Mouse (Mus musculus): ENCODE measurements at regions not wholly inside any gene's neighbourhood (a gene's known extent, or its start where the extent isn't known, plus 50 kb on each side); places are given as distances from the start of the nearest gene placed in this dataset.

- no peaks in the 10 kb centered on the region for H3K36me3 ChIP-seq (replicated peaks; ENCODE audit: control insufficient read depth, insufficient read depth, low read depth, low read length)
- H3K4me1 ChIP-seq (ENCODE audit: control insufficient read depth, insufficient read depth, low read length), result no peaks in the 10 kb centered on the region
- DNase-seq (ENCODE audit: low spot score), result no peak
- WGBS, result 90% methylated on average over 1 of the region's 1 CpGs
- no peak overlapping the region for H3K4me3 ChIP-seq (ENCODE audit: low read depth, low read length)
- H3K27me3 ChIP-seq (ENCODE audit: control insufficient read depth, insufficient read depth, low read length), result no peaks in the 10 kb centered on the region
- no peak for ATAC-seq (replicated peaks; ENCODE audit: insufficient number of reproducible peaks, low FRiP score, low TSS enrichment, low read depth)
- no peak overlapping the region for H3K9ac ChIP-seq (replicated peaks; ENCODE audit: low read length)
- H3K4me2 ChIP-seq (ENCODE audit: low read depth, low read length), result no peak overlapping the region
- H3K9me3 ChIP-seq (replicated peaks; ENCODE audit: control insufficient read depth, low read length), result no peaks in the 10 kb centered on the region
- H3K27ac ChIP-seq (replicated peaks; ENCODE audit: low read depth, low read length), result no peak overlapping the region
Observed at GRCm38 (mm10) chr10:45822251-45822650, 244.6 kb downstream of the Hace1 start.

GRCm38 (mm10) chr10:45823612-45824011 lies 246.0 kb downstream of the Hace1 start:
- H3K27ac ChIP-seq (replicated peaks; ENCODE audit: low read depth, low read length), result no peak overlapping the region
- H3K9me3 ChIP-seq (replicated peaks; ENCODE audit: control insufficient read depth, low read length), result no peaks in the 10 kb centered on the region
- H3K4me1 ChIP-seq (ENCODE audit: control insufficient read depth, insufficient read depth, low read length), result no peaks in the 10 kb centered on the region
- H3K27me3 ChIP-seq (ENCODE audit: control insufficient read depth, insufficient read depth, low read length), result no peaks in the 10 kb centered on the region
- H3K4me3 ChIP-seq (ENCODE audit: low read depth, low read length), result no peak overlapping the region
- ATAC-seq (replicated peaks; ENCODE audit: insufficient number of reproducible peaks, low FRiP score, low TSS enrichment, low read depth), result no peak
- WGBS, result 86% methylated on average over 2 of the region's 2 CpGs
- no peaks in the 10 kb centered on the region for H3K36me3 ChIP-seq (replicated peaks; ENCODE audit: control insufficient read depth, insufficient read depth, low read depth, low read length)
- DNase-seq (ENCODE audit: low spot score), result no peak
- H3K9ac ChIP-seq (replicated peaks; ENCODE audit: low read length), result no peak overlapping the region
- H3K4me2 ChIP-seq (ENCODE audit: low read depth, low read length), result no peak overlapping the region

- 92% methylated on average over 2 of the region's 2 CpGs for WGBS
- Histone ChIP-seq H3K27ac (replicated peaks; ENCODE audit: low read depth, low read length) (no peak overlapping the region), H3K4me2 (ENCODE audit: low read depth, low read length) (no peak overlapping the region), H3K9ac (replicated peaks; ENCODE audit: low read length) (no peak overlapping the region), H3K4me1 (ENCODE audit: control insufficient read depth, insufficient read depth, low read length) (no peaks in the 10 kb centered on the region), H3K36me3 (replicated peaks; ENCODE audit: control insufficient read depth, insufficient read depth, low read depth, low read length) (no peaks in the 10 kb centered on the region), H3K4me3 (ENCODE audit: low read depth, low read length) (no peak overlapping the region), H3K27me3 (ENCODE audit: control insufficient read depth, insufficient read depth, low read length) (no peaks in the 10 kb centered on the region), H3K9me3 (replicated peaks; ENCODE audit: control insufficient read depth, low read length) (no peaks in the 10 kb centered on the region)
- DNase-seq (ENCODE audit: low spot score) (no peak), ATAC-seq (replicated peaks; ENCODE audit: insufficient number of reproducible peaks, low FRiP score, low TSS enrichment, low read depth) (no peak)
Observed at GRCm38 (mm10) chr10:45848654-45849053, 271.0 kb downstream of the Hace1 start.

GRCm38 (mm10) chr10:45849841-45850240 lies 272.2 kb downstream of the Hace1 start:
- Histone ChIP-seq H3K4me2 (ENCODE audit: low read depth, low read length) (no peak overlapping the region), H3K9ac (replicated peaks; ENCODE audit: low read length) (no peak overlapping the region), H3K4me1 (ENCODE audit: control insufficient read depth, insufficient read depth, low read length) (no peaks in the 10 kb centered on the region), H3K27ac (replicated peaks; ENCODE audit: low read depth, low read length) (no peak overlapping the region), H3K9me3 (replicated peaks; ENCODE audit: control insufficient read depth, low read length) (no peaks in the 10 kb centered on the region), H3K27me3 (ENCODE audit: control insufficient read depth, insufficient read depth, low read length) (no peaks in the 10 kb centered on the region), H3K4me3 (ENCODE audit: low read depth, low read length) (no peak overlapping the region), H3K36me3 (replicated peaks; ENCODE audit: control insufficient read depth, insufficient read depth, low read depth, low read length) (no peaks in the 10 kb centered on the region)
- WGBS, result 71% methylated on average over 1 of the region's 1 CpGs
- DNase-seq (ENCODE audit: low spot score) (no peak), ATAC-seq (replicated peaks; ENCODE audit: insufficient number of reproducible peaks, low FRiP score, low TSS enrichment, low read depth) (no peak)

- Histone ChIP-seq H3K4me1 (ENCODE audit: control insufficient read depth, insufficient read depth, low read length) (no peaks in the 10 kb centered on the region), H3K36me3 (replicated peaks; ENCODE audit: control insufficient read depth, insufficient read depth, low read depth, low read length) (no peaks in the 10 kb centered on the region), H3K27me3 (ENCODE audit: control insufficient read depth, insufficient read depth, low read length) (no peaks in the 10 kb centered on the region), H3K9me3 (replicated peaks; ENCODE audit: control insufficient read depth, low read length) (no peaks in the 10 kb centered on the region), H3K27ac (replicated peaks; ENCODE audit: low read depth, low read length) (no peak overlapping the region), H3K4me2 (ENCODE audit: low read depth, low read length) (no peak overlapping the region), H3K9ac (replicated peaks; ENCODE audit: low read length) (no peak overlapping the region), H3K4me3 (ENCODE audit: low read depth, low read length) (no peak overlapping the region)
- DNase-seq (ENCODE audit: low spot score) (no peak), ATAC-seq (replicated peaks; ENCODE audit: insufficient number of reproducible peaks, low FRiP score, low TSS enrichment, low read depth) (no peak)
- 42% methylated on average over 6 of the region's 6 CpGs for WGBS
Observed at GRCm38 (mm10) chr10:45850625-45851024, 273.0 kb downstream of the Hace1 start.

GRCm38 (mm10) chr10:45852688-45853087 lies 275.1 kb downstream of the Hace1 start:
- Histone ChIP-seq H3K9ac (replicated peaks; ENCODE audit: low read length) (no peak overlapping the region), H3K36me3 (replicated peaks; ENCODE audit: control insufficient read depth, insufficient read depth, low read depth, low read length) (no peaks in the 10 kb centered on the region), H3K4me3 (ENCODE audit: low read depth, low read length) (no peak overlapping the region), H3K27ac (replicated peaks; ENCODE audit: low read depth, low read length) (no peak overlapping the region), H3K27me3 (ENCODE audit: control insufficient read depth, insufficient read depth, low read length) (no peaks in the 10 kb centered on the region), H3K4me2 (ENCODE audit: low read depth, low read length) (no peak overlapping the region), H3K4me1 (ENCODE audit: control insufficient read depth, insufficient read depth, low read length) (no peaks in the 10 kb centered on the region), H3K9me3 (replicated peaks; ENCODE audit: control insufficient read depth, low read length) (no peaks in the 10 kb centered on the region)
- ATAC-seq (replicated peaks; ENCODE audit: insufficient number of reproducible peaks, low FRiP score, low TSS enrichment, low read depth), result no peak
- no peak for DNase-seq (ENCODE audit: low spot score)
- 61% methylated on average over 5 of the region's 5 CpGs for WGBS

- no peak overlapping the region for H3K4me3 ChIP-seq (ENCODE audit: low read depth, low read length)
- peak; percentile 67 for DNase-seq (ENCODE audit: low spot score)
- no peaks in the 10 kb centered on the region; the same call in 1 of the 2 replicates for H3K4me1 ChIP-seq (ENCODE audit: control insufficient read depth, insufficient read depth, low read length)
- 30% methylated on average over 3 of the region's 3 CpGs for WGBS
- H3K36me3 ChIP-seq (replicated peaks; ENCODE audit: control insufficient read depth, insufficient read depth, low read depth, low read length), result no peaks in the 10 kb centered on the region
- H3K9ac ChIP-seq (replicated peaks; ENCODE audit: low read length), result no peak overlapping the region
- no peak overlapping the region for H3K4me2 ChIP-seq (ENCODE audit: low read depth, low read length)
- no peaks in the 10 kb centered on the region for H3K27me3 ChIP-seq (ENCODE audit: control insufficient read depth, insufficient read depth, low read length)
- no peak for ATAC-seq (replicated peaks; ENCODE audit: insufficient number of reproducible peaks, low FRiP score, low TSS enrichment, low read depth)
- no peaks in the 10 kb centered on the region for H3K9me3 ChIP-seq (replicated peaks; ENCODE audit: control insufficient read depth, low read length)
- H3K27ac ChIP-seq (replicated peaks; ENCODE audit: low read depth, low read length), result no peak overlapping the region
Observed at GRCm38 (mm10) chr10:45855514-45855913, 277.9 kb downstream of the Hace1 start.

GRCm38 (mm10) chr10:45859137-45859536 lies 281.5 kb downstream of the Hace1 start:
- Histone ChIP-seq H3K4me3 (ENCODE audit: low read depth, low read length) (no peak overlapping the region), H3K4me1 (ENCODE audit: control insufficient read depth, insufficient read depth, low read length) (no peaks in the 10 kb centered on the region; the same call in 1 of the 2 replicates), H3K9ac (replicated peaks; ENCODE audit: low read length) (no peak overlapping the region), H3K4me2 (ENCODE audit: low read depth, low read length) (no peak overlapping the region), H3K27me3 (ENCODE audit: control insufficient read depth, insufficient read depth, low read length) (no peaks in the 10 kb centered on the region), H3K27ac (replicated peaks; ENCODE audit: low read depth, low read length) (no peak overlapping the region), H3K36me3 (replicated peaks; ENCODE audit: control insufficient read depth, insufficient read depth, low read depth, low read length) (no peaks in the 10 kb centered on the region), H3K9me3 (replicated peaks; ENCODE audit: control insufficient read depth, low read length) (no peaks in the 10 kb centered on the region)
- 57% methylated on average over 3 of the region's 3 CpGs for WGBS
- DNase-seq (ENCODE audit: low spot score) (no peak), ATAC-seq (replicated peaks; ENCODE audit: insufficient number of reproducible peaks, low FRiP score, low TSS enrichment, low read depth) (no peak)
